ENCODE assay signal across 15 mouse cellular contexts in the genomic region with DNA sequence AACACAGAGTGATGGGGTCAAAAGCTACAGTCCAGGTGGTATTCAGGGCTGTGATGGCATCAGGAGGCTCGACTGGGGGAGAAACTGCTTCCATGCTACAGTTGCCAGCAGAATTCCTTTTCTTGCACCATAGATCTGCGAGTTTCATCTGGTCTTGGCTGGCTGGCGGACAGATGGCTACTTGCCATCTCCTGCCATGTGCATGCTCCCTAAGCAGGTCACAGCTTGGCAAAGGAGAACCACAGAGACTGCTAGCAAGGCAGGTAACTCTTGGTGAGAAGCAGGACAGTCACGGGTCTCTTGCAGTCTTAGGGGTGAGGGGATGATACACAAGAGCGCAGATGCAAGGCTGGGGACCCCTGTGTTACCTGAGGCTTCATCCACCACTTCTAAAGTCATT. TPM values are rescaled to one million over a fixed set of nuclear protein-coding genes. Genes with fewer than 3 reads are reported as not detected.
A peak's percentile ranks its signal among the peaks of the same experiment; 100 is the strongest.
DNase-seq lines count a peak whose midpoint lies in the region; ATAC-seq lines count a peak whose summit lies in the region.
"Had no signal": no experiment of that assay in that cellular context is flagged by ENCODE, and none has a peak within 500 bp of the region (broad histone marks: within the 10 kb centered on the region; RNA-seq: fewer than 3 reads in every experiment).

No protein-coding gene starts in this region.

- no peak overlapping the region for H3K27ac ChIP-seq in kidney, embryonic 16.5 days (ENCODE audit: low read length)
- no peak overlapping the region for H3K27ac ChIP-seq in intestine, embryonic 16.5 days (ENCODE audit: low read length)
- H3K27ac ChIP-seq: forebrain, embryonic 12.5 days; kidney, postnatal 0 days; left cerebral cortex, adult 2 months; liver, embryonic 14.5 days; stomach, embryonic 15.5 days had no signal

- H3K4me2 ChIP-seq in kidney, embryonic 16.5 days (replicated peaks; ENCODE audit: low read depth, low read length): no peak overlapping the region
- H3K4me2 ChIP-seq in intestine, embryonic 16.5 days (ENCODE audit: low read depth, low read length): no peak overlapping the region
- H3K4me2 ChIP-seq: forebrain, embryonic 12.5 days; stomach, embryonic 15.5 days had no signal

- WGBS in kidney, embryonic 16.5 days: 92% methylated on average over 5 of the region's 5 CpGs
- 87% methylated on average over 5 of the region's 5 CpGs for WGBS in intestine, embryonic 16.5 days

- peak; percentile 81 for DNase-seq in kidney, adult 18-20 months
- peak; percentile 67 for DNase-seq in adipocyte (ENCODE audit: low spot score)
- DNase-seq in brain, adult 2 months (ENCODE audit: low read depth, low spot score): peak; percentile 95
- DNase-seq in fat pad, adult 2 months (ENCODE audit: extremely low read depth, low read depth, low spot score): peak; percentile 62
- no peak for DNase-seq in ovary, postnatal 10 days (ENCODE audit: low spot score)
- DNase-seq in spleen, adult 12 weeks (ENCODE audit: low spot score): no peak
- DNase-seq: gastrocnemius, postnatal 10 days had no signal

- 0 out of 2 replicates have a peak, but pooled peaks cover 2% of the 10 kb centered on the region for H3K4me1 ChIP-seq in kidney, embryonic 16.5 days (ENCODE audit: insufficient read depth, low read length)
- no peaks in the 10 kb centered on the region for H3K4me1 ChIP-seq in intestine, embryonic 16.5 days (ENCODE audit: control insufficient read depth, insufficient read depth, low read length)
- H3K4me1 ChIP-seq: forebrain, embryonic 12.5 days; stomach, embryonic 15.5 days had no signal

- no peaks in the 10 kb centered on the region for H3K27me3 ChIP-seq in kidney, embryonic 16.5 days (ENCODE audit: insufficient read depth, low read length)
- H3K27me3 ChIP-seq in intestine, embryonic 16.5 days (replicated peaks; ENCODE audit: control insufficient read depth, insufficient read depth, low read length): no peaks in the 10 kb centered on the region
- H3K27me3 ChIP-seq: forebrain, embryonic 12.5 days; stomach, embryonic 15.5 days had no signal

- peaks cover 9% of the 10 kb centered on the region; the same call in 1 of the 2 replicates for H3K36me3 ChIP-seq in kidney, embryonic 16.5 days (ENCODE audit: insufficient read depth, low read length)
- no peaks in the 10 kb centered on the region for H3K36me3 ChIP-seq in intestine, embryonic 16.5 days (ENCODE audit: control insufficient read depth, insufficient read depth, low read length)

- no peak overlapping the region for H3K9ac ChIP-seq in kidney, embryonic 16.5 days (replicated peaks; ENCODE audit: low read length)
- no peak overlapping the region for H3K9ac ChIP-seq in intestine, embryonic 16.5 days (ENCODE audit: low read depth, low read length)
- H3K9ac ChIP-seq: forebrain, embryonic 12.5 days; liver, embryonic 14.5 days; stomach, embryonic 15.5 days had no signal

- H3K4me3 ChIP-seq in kidney, embryonic 16.5 days (ENCODE audit: low read length): no peak overlapping the region
- no peak overlapping the region for H3K4me3 ChIP-seq in intestine, embryonic 16.5 days (ENCODE audit: low read length)
- H3K4me3 ChIP-seq: forebrain, embryonic 12.5 days; left cerebral cortex, adult 2 months; myocyte; stomach, embryonic 15.5 days had no signal

- H3K9me3 ChIP-seq in kidney, embryonic 16.5 days (ENCODE audit: low read length): no peaks in the 10 kb centered on the region
- no peaks in the 10 kb centered on the region for H3K9me3 ChIP-seq in intestine, embryonic 16.5 days (ENCODE audit: control insufficient read depth, low read length)
- H3K9me3 ChIP-seq: forebrain, embryonic 12.5 days; stomach, embryonic 15.5 days had no signal

- no peak for ATAC-seq in kidney, embryonic 16.5 days (ENCODE audit: low FRiP score, low TSS enrichment)
- no peak for ATAC-seq in intestine, embryonic 16.5 days

RNA-seq across cellular contexts. Expression of a gene that starts 41.9 kb away (rescaled TPM):
- 14.7 and 20.0 TPM in 2 replicates for polyA plus RNA-seq in kidney, embryonic 16.5 days (2015; fragmentation: Nextera tagmentation; extraction: Ambion mirVana)
- 7.5 and 8.6 TPM in 2 replicates for polyA plus RNA-seq in intestine, embryonic 16.5 days (2015; fragmentation: Nextera tagmentation; extraction: Ambion mirVana)

Comparison
In these comparisons a context has a peak if more than half of its experiments do, and no peak if none do; other contexts are left out.
1. DNase-seq: peak in kidney, adult 18-20 months (single experiment), adipocyte (single experiment), brain, adult 2 months (single experiment) and fat pad, adult 2 months (single experiment); none in ovary, postnatal 10 days (single experiment) and spleen, adult 12 weeks (single experiment).